Mouse (Mus musculus) forebrain, embryonic 11.5 days (tissue): ENCODE data around the gene Ftcd. TPM values are rescaled to one million over a fixed set of nuclear protein-coding genes. Genes with fewer than 3 reads are reported as not detected.

Source experiments
- polyA plus RNA-seq: library from polyadenylated mRNA; unstranded; fragments of >200 nt; fragmentation: Nextera tagmentation; extraction: Ambion mirVana; gene quantifications from 2 replicates; pipeline ENCODE4 v1.2.1, GENCODE M21; 2014

The Ftcd gene
- polyA plus RNA-seq, 1 experiment from 2014 or later = not detected

Other genes with a start within 250 kb of the Ftcd start
- gene Dip2a, start 230.4 kb upstream of the Ftcd start, polyA plus RNA-seq = 4.7 TPM in 2 replicates
- not detected in 2 replicates for gene AC141477.1, start 135.2 kb upstream of the Ftcd start, polyA plus RNA-seq
- 22.2 and 24.3 TPM in 2 replicates for gene Pcnt, start 132.9 kb upstream of the Ftcd start, polyA plus RNA-seq
- not detected in 2 replicates for gene 2610028H24Rik, start 126.6 kb upstream of the Ftcd start, polyA plus RNA-seq
- 89.7 and 92.8 TPM in 2 replicates for gene Mcm3ap, start 106.7 kb upstream of the Ftcd start, polyA plus RNA-seq
- gene Ybey, start 106.5 kb upstream of the Ftcd start, polyA plus RNA-seq = 6.0 and 6.1 TPM in 2 replicates
- gene Lss, start 44.1 kb upstream of the Ftcd start, polyA plus RNA-seq = 44.9 and 72.6 TPM in 2 replicates
- 0.23 TPM in 1 of 2 replicates, not detected in the other for gene Spatc1l, start 13.4 kb upstream of the Ftcd start, polyA plus RNA-seq
- gene Col6a2, start 48.0 kb downstream of the Ftcd start, polyA plus RNA-seq = 9.6 and 12.3 TPM in 2 replicates
- 8.6 and 11.3 TPM in 2 replicates for gene Col6a1, start 150.5 kb downstream of the Ftcd start, polyA plus RNA-seq